Mouse (Mus musculus): ENCODE data around the gene Krtap9-1. TPM values are rescaled to one million over a fixed set of nuclear protein-coding genes. Genes with fewer than 3 reads are reported as not detected.
"Not testable (repeated sequence)": the region's sequence is repeated elsewhere in the genome, so short reads cannot be mapped to it uniquely, and the experiment has no call there.

Krtap9-1 gene
- total RNA-seq (2021) = not detected
- long read RNA-seq, experiment 1 = 0 reads
- long read RNA-seq, experiment 2 = 0 reads

DNA sequence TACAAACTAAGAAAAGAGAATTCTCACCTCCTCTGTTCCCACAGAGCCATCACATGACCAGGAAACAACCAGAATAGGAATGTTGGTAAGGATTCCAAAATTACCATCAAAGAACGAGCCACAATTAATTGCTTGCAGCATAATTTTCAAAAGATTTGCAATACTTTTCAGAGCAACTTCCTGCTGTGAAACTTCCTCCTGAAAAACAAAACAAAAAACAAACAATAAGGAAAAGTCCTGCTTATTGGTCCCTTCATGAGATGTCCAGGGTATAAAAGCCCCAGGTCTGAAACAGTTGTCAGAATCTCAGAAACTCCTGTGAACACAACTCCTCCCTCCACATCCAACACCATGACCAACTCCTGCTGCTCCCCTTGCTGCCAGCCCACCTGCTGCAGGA is at the start of gene Krtap9-1:
Krtap9-1 (plus strand) TSS at position 301 of the 400 bp plus-strand sequence.
- intact Hi-C loops (cut with DNase I; ENCODE audit: low total_unique reads) = not testable (repeated sequence)

DNA sequence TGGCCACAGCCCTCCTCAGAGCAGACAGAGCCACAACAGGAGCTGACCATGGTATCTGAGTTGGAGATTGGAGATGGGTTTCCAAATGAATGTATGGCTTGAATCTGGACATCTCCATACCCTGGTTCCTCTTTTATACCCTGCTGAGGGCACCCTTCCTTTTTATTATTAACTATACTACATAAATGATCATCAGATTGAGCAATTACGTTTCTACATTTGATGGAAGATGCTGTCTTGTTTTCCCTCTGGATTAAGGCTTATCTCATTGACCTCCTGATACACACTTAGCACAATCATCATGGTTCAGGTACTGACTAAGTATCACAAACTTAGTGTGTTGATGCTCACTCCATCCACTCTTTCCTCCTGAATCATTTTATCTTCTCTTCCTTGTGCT is 35.2 kb upstream of the Krtap9-1 start, which contains the start of gene 2300003K06Rik:
2300003K06Rik (minus strand) TSS at position 101 of the 400 bp plus-strand sequence.
- no peak for DNase-seq
- intact Hi-C loops (cut with DNase I; ENCODE audit: low total_unique reads) = no loop called here

More for the DNA sequence above, at the start of gene Krtap9-1:
- DNase-seq = not testable (repeated sequence)

GRCm38 (mm10) chr11:99842185-99842584 is 31.0 kb upstream of the Krtap9-1 start:
- intact Hi-C loops (cut with DNase I; ENCODE audit: low total_unique reads) = no loop called here
- DNase-seq = no peak

- DNase-seq = no peak
- intact Hi-C loops (cut with DNase I; ENCODE audit: low total_unique reads) = no loop called here
Observed at GRCm38 (mm10) chr11:99846746-99847145, 26.4 kb upstream of the Krtap9-1 start.

DNA sequence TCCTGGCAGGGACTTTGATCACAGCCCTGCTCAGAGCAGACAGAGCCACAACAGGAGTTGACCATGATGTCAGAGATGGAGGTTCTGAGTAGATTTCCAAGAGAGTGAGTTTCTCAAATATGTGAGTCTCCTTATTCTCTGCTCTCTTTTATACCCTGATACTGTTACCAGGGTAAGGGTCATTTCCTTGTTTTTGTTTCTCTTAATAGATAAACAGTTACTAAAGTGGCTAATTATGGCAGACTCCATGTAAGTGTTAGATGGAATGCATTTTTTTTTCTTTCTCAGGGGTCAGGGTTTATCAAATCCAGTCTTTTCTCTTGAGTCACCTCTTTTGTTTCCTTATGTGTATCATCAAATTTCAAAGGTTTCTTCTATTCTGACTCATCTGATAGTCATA is 21.7 kb upstream of the Krtap9-1 start, which contains the start of gene Krtap4-16:
Krtap4-16 (minus strand) TSS at position 101 of the 400 bp plus-strand sequence.
- DNase-seq = no peak
- intact Hi-C loops (cut with DNase I; ENCODE audit: low total_unique reads) = no loop called here

GRCm38 (mm10) chr11:99854121-99854520 is 19.1 kb upstream of the Krtap9-1 start:
- intact Hi-C loops (cut with DNase I; ENCODE audit: low total_unique reads) = no loop called here

GRCm38 (mm10) chr11:99857617-99858016 is 15.6 kb upstream of the Krtap9-1 start, which contains the start of gene Gm11568:
TSS of gene Gm11568 (plus strand) at chr11:99857917.
- no peak for DNase-seq
- intact Hi-C loops (cut with DNase I; ENCODE audit: low total_unique reads) = no loop called here

More at GRCm38 (mm10) chr11:99854121-99854520, 19.1 kb upstream of the Krtap9-1 start:
- no peak for DNase-seq

GRCm38 (mm10) chr11:99858761-99859160 is 14.4 kb upstream of the Krtap9-1 start:
- no peak for DNase-seq
- intact Hi-C loops (cut with DNase I; ENCODE audit: low total_unique reads) = no loop called here

DNA sequence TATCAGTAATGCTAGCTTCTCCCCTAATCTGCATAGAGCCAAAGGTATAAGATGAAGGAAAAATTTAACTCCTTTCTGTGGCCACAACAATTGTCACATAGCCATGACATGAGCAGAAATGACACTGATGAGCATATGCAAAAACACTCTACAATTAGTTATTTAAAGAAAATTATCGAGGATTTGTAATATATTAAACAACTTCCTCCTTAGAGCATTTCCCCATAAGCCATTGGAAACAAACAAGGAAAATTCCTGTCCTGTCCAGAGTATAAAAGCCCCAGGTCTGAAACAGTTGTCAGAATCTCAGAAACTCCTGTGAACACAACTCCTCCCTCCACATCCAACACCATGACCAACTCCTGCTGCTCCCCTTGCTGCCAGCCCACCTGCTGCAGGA is 9.0 kb upstream of the Krtap9-1 start, which contains the start of gene Gm11559:
Gm11559 (plus strand) TSS at position 301 of the 400 bp plus-strand sequence.
- DNase-seq; intact Hi-C loops (cut with DNase I; ENCODE audit: low total_unique reads): not testable (repeated sequence)

- intact Hi-C loops (cut with DNase I; ENCODE audit: low total_unique reads); DNase-seq: not testable (repeated sequence)
Observed at GRCm38 (mm10) chr11:99878887-99879286, 5.7 kb downstream of the Krtap9-1 start, which contains the start of gene Gm11567. TSS of gene Gm11567 (plus strand) at chr11:99879187.

GRCm38 (mm10) chr11:99907620-99908019 is 34.4 kb downstream of the Krtap9-1 start, which contains the start of gene Krtap31-1:
TSS of gene Krtap31-1 (plus strand) at chr11:99907920.
- intact Hi-C loops (cut with DNase I; ENCODE audit: low total_unique reads) = no loop called here
- no peak for DNase-seq

- intact Hi-C loops (cut with DNase I; ENCODE audit: low total_unique reads) = no loop called here
- DNase-seq = no peak
Observed at GRCm38 (mm10) chr11:99914451-99914850, 41.3 kb downstream of the Krtap9-1 start, which contains the start of gene Gm11565. TSS of gene Gm11565 (plus strand) at chr11:99914751.

Other genes starting within 250 kb of the Krtap9-1 start
- gene Krtap4-1, start 245.2 kb upstream of the Krtap9-1 start, total RNA-seq (2021) = not detected
- gene Krtap4-2, start 238.3 kb upstream of the Krtap9-1 start, total RNA-seq (2021) = not detected
- not detected for gene Krtap4-7, start 229.3 kb upstream of the Krtap9-1 start, total RNA-seq (2021)
- not detected for gene Gm11555, start 223.2 kb upstream of the Krtap9-1 start, total RNA-seq (2021)
- not detected for gene Gm11563, start 214.4 kb upstream of the Krtap9-1 start, total RNA-seq (2021)
- gene Krtap4-6, start 207.4 kb upstream of the Krtap9-1 start, total RNA-seq (2021) = not detected
- not detected for gene Gm14190, start 182.6 kb upstream of the Krtap9-1 start, total RNA-seq (2021)
- not detected for gene Gm14180, start 139.1 kb upstream of the Krtap9-1 start, total RNA-seq (2021)
- not detected for gene Gm11595, start 100.5 kb upstream of the Krtap9-1 start, total RNA-seq (2021)
- not detected for gene Krtap4-8, start 92.7 kb upstream of the Krtap9-1 start, total RNA-seq (2021)
- gene Krtap4-9, start 88.2 kb upstream of the Krtap9-1 start, total RNA-seq (2021) = not detected
- not detected for gene Gm11596, start 79.9 kb upstream of the Krtap9-1 start, total RNA-seq (2021)
- not detected for gene Gm11569, start 74.5 kb upstream of the Krtap9-1 start, total RNA-seq (2021)
- not detected for gene Gm11554, start 68.9 kb upstream of the Krtap9-1 start, total RNA-seq (2021)
- not detected for gene Krtap4-13, start 63.5 kb upstream of the Krtap9-1 start, total RNA-seq (2021)
- gene Gm11564, start 57.7 kb upstream of the Krtap9-1 start, total RNA-seq (2021) = not detected
- not detected for gene 2300003K06Rik, start 35.3 kb upstream of the Krtap9-1 start, total RNA-seq (2021)
- gene Krtap4-16, start 21.8 kb upstream of the Krtap9-1 start, total RNA-seq (2021) = not detected
- gene Gm11568, start 15.5 kb upstream of the Krtap9-1 start, total RNA-seq (2021) = not detected
- not detected for gene Gm11559, start 8.9 kb upstream of the Krtap9-1 start, total RNA-seq (2021)
- gene Gm11567, start 5.8 kb downstream of the Krtap9-1 start, total RNA-seq (2021) = not detected
- not detected for gene Krtap31-1, start 34.5 kb downstream of the Krtap9-1 start, total RNA-seq (2021)
- gene Gm11565, start 41.4 kb downstream of the Krtap9-1 start, total RNA-seq (2021) = not detected
- gene Krtap31-2, start 62.9 kb downstream of the Krtap9-1 start, total RNA-seq (2021) = not detected
- not detected for gene Krtap9-5, start 75.1 kb downstream of the Krtap9-1 start, total RNA-seq (2021)
- not detected for gene Krtap29-1, start 105.7 kb downstream of the Krtap9-1 start, total RNA-seq (2021)
- gene Krtap16-1, start 113.2 kb downstream of the Krtap9-1 start, total RNA-seq (2021) = not detected
- not detected for gene Krtap17-1, start 120.6 kb downstream of the Krtap9-1 start, total RNA-seq (2021)
- under 1 TPM in 1 of 2 experiments, not detected in 1; 0.16 TPM for gene Krt33a, start 142.8 kb downstream of the Krtap9-1 start, total RNA-seq (2021)
- gene Krt33b, start 156.5 kb downstream of the Krtap9-1 start, total RNA-seq (2021) = under 1 TPM in 1 of 2 experiments, not detected in 1; 0.31 TPM
- not detected for gene Krt34, start 168.2 kb downstream of the Krtap9-1 start, total RNA-seq (2021)
- gene Krt31, start 177.2 kb downstream of the Krtap9-1 start, total RNA-seq (2021) = not detected
- not detected for gene Krt32, start 214.8 kb downstream of the Krtap9-1 start, total RNA-seq (2021)
- gene Krt35, start 222.9 kb downstream of the Krtap9-1 start, total RNA-seq (2021) = not detected
- not detected for gene Krt36, start 232.2 kb downstream of the Krtap9-1 start, total RNA-seq (2021)
- gene Krt13, start 248.2 kb downstream of the Krtap9-1 start, total RNA-seq (2021) = not detected

Data from gastrocnemius, postnatal 14 days (tissue).